Mouse (Mus musculus) neutrophil, adult 65 days (primary cell): ENCODE results near the gene Grid1. TPM values are rescaled to one million over a fixed set of nuclear protein-coding genes. Genes with fewer than 3 reads are reported as not detected.

Experiments
- total RNA-seq: library from RNA; stranded (reverse); gene quantifications from 2 replicates; pipeline ENCODE4 v1.2.4, GENCODE M21; 2023

The Grid1 gene
- not detected in 2 replicates for total RNA-seq

GRCm38 (mm10) chr14:34819919-34820652 is at the start of gene Grid1:
Gene Grid1 (plus strand): TSS chr14:34820108.

Other genes with a start within 250 kb of the Grid1 start
- not detected in 2 replicates for gene Ldb3, start 231.4 kb upstream of the Grid1 start, total RNA-seq
- not detected in 2 replicates for gene Opn4, start 220.0 kb upstream of the Grid1 start, total RNA-seq
- 73.4 and 90.4 TPM in 2 replicates for gene Wapl, start 146.2 kb upstream of the Grid1 start, total RNA-seq